Mouse (Mus musculus) CH12.LX (cell line): ENCODE data around the gene Tspan9.

ENCODE experiments used
- CTCF ChIP-seq, 2 experiments: IDR thresholded peaks in 1 of 2; conservative IDR thresholded peaks in 1 of 2; 2 replicates each; pipeline ENCODE4 v1.5.1; 2011 to 2012; ENCODE audit warnings: low read depth in 2 of 2, low read length in 2 of 2, improper control_type of control experiment in 1 of 2, inconsistent platforms in 1 of 2, mild to moderate bottlenecking in 1 of 2, moderate library complexity in 1 of 2
- E2F4 ChIP-seq: IDR thresholded peaks from 2 replicates; pipeline ENCODE4 v1.6.1; 2011; ENCODE audit warnings: low read depth, low read length, improper control_type of control experiment; ENCODE audit not compliant: insufficient replicate concordance
- ELF1 ChIP-seq: IDR thresholded peaks from 2 replicates; pipeline ENCODE4 v1.6.1; 2014; ENCODE audit warnings: low read depth, mild to moderate bottlenecking, inconsistent platforms, low read length, improper control_type of control experiment
- EP300 ChIP-seq: IDR thresholded peaks from 2 replicates; pipeline ENCODE4 v1.6.1; 2011; ENCODE audit warnings: low read length, improper control_type of control experiment
- IRF4 ChIP-seq: IDR thresholded peaks from 2 replicates; pipeline ENCODE4 v1.6.1; 2014; ENCODE audit warnings: low read depth, mild to moderate bottlenecking, inconsistent platforms, low read length, improper control_type of control experiment
- JUND ChIP-seq: conservative IDR thresholded peaks from 2 replicates; pipeline ENCODE4 v1.6.1; 2011; ENCODE audit warnings: low read depth, low read length, improper control_type of control experiment
- MXI1 ChIP-seq: IDR thresholded peaks from 2 replicates; pipeline ENCODE4 v1.6.1; 2011; ENCODE audit warnings: mild to moderate bottlenecking, low read depth, low read length, improper control_type of control experiment
- NELFE ChIP-seq: IDR thresholded peaks from 2 replicates; pipeline ENCODE4 v1.6.1; 2011; ENCODE audit warnings: low read depth, low read length, improper control_type of control experiment
- POLR2A ChIP-seq: IDR thresholded peaks from 2 replicates; pipeline ENCODE4 v1.6.1; 2011; ENCODE audit warnings: low read depth, mild to moderate bottlenecking, improper control_type of control experiment, low read length
- TCF12 ChIP-seq: IDR thresholded peaks from 2 replicates; pipeline ENCODE4 v1.6.1; 2014; ENCODE audit warnings: low read depth, mild to moderate bottlenecking, inconsistent platforms, low read length, improper control_type of control experiment
- ZNF384 ChIP-seq: IDR thresholded peaks from 2 replicates; pipeline ENCODE4 v1.6.1; 2012; ENCODE audit warnings: low read depth, low read length, improper control_type of control experiment, inconsistent platforms

- no peak for TF ChIP-seq CTCF (conservative IDR thresholded peaks at IDR 0.05 in 1 of 2, IDR thresholded peaks at IDR 0.05 in 1 of 2; ENCODE audit: low read depth in 2 of 2, low read length in 2 of 2)
- no peak for TF ChIP-seq POLR2A
- no peak for TF ChIP-seq ELF1
- TF ChIP-seq ZNF384 = no peak
- TF ChIP-seq E2F4 = no peak
- TF ChIP-seq NELFE = no peak
- TF ChIP-seq JUND = no peak
- no peak for TF ChIP-seq IRF4
- TF ChIP-seq TCF12 = no peak
- TF ChIP-seq MXI1 = no peak
- no peak for TF ChIP-seq EP300
Observed at GRCm38 (mm10) chr6:128099190-128099589, 44.2 kb downstream of the Tspan9 start.
